Mouse (Mus musculus) megakaryocyte-erythroid progenitor cell, adult 5 weeks (primary cell): ENCODE measurements around the gene Gm28510. TPM values are rescaled to one million over a fixed set of nuclear protein-coding genes. Genes with fewer than 3 reads are reported as not detected.

ENCODE experiments used
- polyA plus RNA-seq: library from polyadenylated mRNA; stranded (reverse); fragments of >175 nt; gene quantifications from 2 replicates; pipeline ENCODE4 v1.2.3, GENCODE M21; 2012

The Gm28510 gene
- not detected in 2 replicates for polyA plus RNA-seq

GRCm38 (mm10) chrY:10412437-10412836, at the start of gene Gm28510:
Gene Gm28510, plus strand, starts transcription at chrY:10412737.

Other genes starting within 250 kb of the Gm28510 start
- gene Gm20834, start 88.1 kb upstream of the Gm28510 start, polyA plus RNA-seq = not detected in 2 replicates
- gene Gm20737, start 123.3 kb downstream of the Gm28510 start, polyA plus RNA-seq = not detected in 2 replicates
- not detected in 2 replicates for gene Gm21775, start 140.7 kb downstream of the Gm28510 start, polyA plus RNA-seq
- gene Gm21900, start 203.6 kb downstream of the Gm28510 start, polyA plus RNA-seq = not detected in 2 replicates